In genomic region chr9:61706263-61706755, GRCm38 (mm10) we compare ENCODE assay signal across 22 mouse cellular contexts.
A peak's percentile ranks its signal among the peaks of the same experiment; 100 is the strongest.
DNase-seq lines count a peak whose midpoint lies in the region; ATAC-seq lines count a peak whose summit lies in the region.
"Had no signal": no experiment of that assay in that cellular context is flagged by ENCODE, and none has a peak within 500 bp of the region (broad histone marks: within the 10 kb centered on the region; RNA-seq: fewer than 3 reads in every experiment).

No protein-coding gene starts in this region.

- no peaks in the 10 kb centered on the region; the same call in 1 of the 2 replicates for H3K4me1 ChIP-seq in liver, embryonic 12.5 days

- no peak overlapping the region for H3K9ac ChIP-seq in liver, embryonic 12.5 days
- H3K9ac ChIP-seq: embryonic facial prominence, embryonic 12.5 days; hindbrain, embryonic 12.5 days; limb, embryonic 13.5 days; liver, postnatal 0 days had no signal

- peaks cover 23% of the 10 kb centered on the region for H3K27me3 ChIP-seq in liver, embryonic 12.5 days (replicated peaks)

- no peak overlapping the region for H3K4me3 ChIP-seq in macrophage (ENCODE audit: inconsistent target)
- H3K4me3 ChIP-seq in liver, embryonic 12.5 days = no peak overlapping the region
- H3K4me3 ChIP-seq: embryonic facial prominence, embryonic 12.5 days; heart, embryonic 10.5 days; hindbrain, embryonic 12.5 days; layer of hippocampus, adult 2 months; limb, embryonic 13.5 days had no signal

- no peak overlapping the region for H3K4me2 ChIP-seq in liver, embryonic 12.5 days
- H3K4me2 ChIP-seq: embryonic facial prominence, embryonic 12.5 days; hindbrain, embryonic 12.5 days; limb, embryonic 13.5 days; liver, embryonic 11.5 days had no signal

- H3K79me2 ChIP-seq in macrophage (ENCODE audit: inconsistent target) = no peaks in the 10 kb centered on the region

- peak; percentile 9 to 32 for DNase-seq in kidney, postnatal 36 days
- no peak for DNase-seq in kidney, adult 18-20 months
- peak; percentile 74 for DNase-seq in CD4-positive helper T cell, adult 2 months (ENCODE audit: low read depth, low spot score)
- peak; percentile 42 for DNase-seq in MN1 (ENCODE audit: low spot score)
- no peak for DNase-seq in gastrocnemius, postnatal 10 days
- no peak for DNase-seq in cerebellum, adult 11 months
- DNase-seq: cerebellum, adult 9-10 months; cerebellum, postnatal 36 days; gastrocnemius, postnatal 25 days; kidney, postnatal 10 days; midbrain, embryonic 14.5 days had no signal

- WGBS in macrophage (ENCODE audit: missing documents) = 86% methylated on average over 6 of the region's 6 CpGs
- 59% methylated on average over 6 of the region's 6 CpGs for WGBS in liver, embryonic 12.5 days (ENCODE audit: insufficient replicate concordance)

- H3K9me3 ChIP-seq in liver, embryonic 12.5 days (replicated peaks) = no peaks in the 10 kb centered on the region
- H3K9me3 ChIP-seq: embryonic facial prominence, embryonic 12.5 days; heart, embryonic 10.5 days; hindbrain, embryonic 12.5 days; limb, embryonic 13.5 days had no signal

- ATAC-seq in liver, embryonic 12.5 days = no peak
- ATAC-seq: hindbrain, postnatal 0 days; intestine, postnatal 0 days had no signal

- H3K36me3 ChIP-seq in macrophage (ENCODE audit: inconsistent target) = no peaks in the 10 kb centered on the region
- no peaks in the 10 kb centered on the region for H3K36me3 ChIP-seq in liver, embryonic 12.5 days
- H3K36me3 ChIP-seq: embryonic facial prominence, embryonic 12.5 days; heart, embryonic 10.5 days; hindbrain, embryonic 12.5 days; limb, embryonic 13.5 days had no signal

- peak overlapping the region; percentile 93 for H3K27ac ChIP-seq in macrophage
- H3K27ac ChIP-seq in liver, embryonic 12.5 days = no peak overlapping the region
- H3K27ac ChIP-seq: embryonic facial prominence, embryonic 12.5 days; heart, embryonic 10.5 days; hindbrain, embryonic 12.5 days; hindbrain, postnatal 0 days; layer of hippocampus, adult 2 months; limb, embryonic 13.5 days had no signal

Comparison
In these comparisons a context has a peak if more than half of its experiments do, and no peak if none do; other contexts are left out.
1. DNase-seq: peak in kidney, postnatal 36 days (2 of 2), CD4-positive helper T cell, adult 2 months (single experiment) and MN1 (single experiment); none in kidney, adult 18-20 months (single experiment), gastrocnemius, postnatal 10 days (single experiment) and cerebellum, adult 11 months (single experiment).